Mouse (Mus musculus): ENCODE results near the gene Ror1.

Gene Ror1

DNA sequence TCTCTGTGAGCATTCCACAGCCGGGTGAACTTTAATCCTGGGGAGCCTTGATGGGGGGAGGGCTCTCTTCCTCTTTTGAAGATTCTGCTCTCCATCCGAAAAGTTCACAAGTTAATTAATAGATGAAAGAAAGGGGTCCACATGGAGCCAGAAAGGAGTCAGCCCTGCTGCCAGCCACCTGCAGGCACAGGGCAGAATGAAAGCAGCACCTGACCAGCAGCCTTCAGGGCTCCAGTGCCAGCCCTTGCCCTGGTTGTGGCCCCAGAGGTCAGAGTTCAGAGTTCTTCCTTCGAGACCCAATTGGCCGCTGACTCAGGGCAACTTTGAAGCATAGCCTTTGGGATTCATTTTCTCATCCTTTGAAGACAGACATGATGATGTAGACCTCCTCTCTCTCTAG lies 23.1 kb downstream of the Ror1 start:
- peak; percentile 85 for DNase-seq

DNA sequence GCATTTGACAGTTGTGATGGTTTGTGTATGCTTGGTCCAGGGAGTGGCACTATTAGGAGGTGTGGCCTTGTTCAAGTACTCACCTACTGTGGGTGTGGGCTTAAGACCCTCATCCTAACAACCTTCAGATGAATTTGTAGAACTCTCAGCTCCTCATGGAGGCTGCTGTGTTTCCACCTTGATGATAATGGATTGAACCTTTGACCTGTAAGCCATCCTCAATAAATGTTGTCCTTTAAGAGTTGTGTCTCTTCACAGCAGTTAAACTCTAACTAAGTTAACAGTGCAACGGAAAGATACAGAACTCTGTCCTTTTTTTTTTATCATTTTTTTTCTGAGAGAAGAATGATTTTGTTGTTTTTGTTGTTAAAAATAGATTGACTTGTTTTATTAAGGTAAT lies 23.8 kb downstream of the Ror1 start:
- DNase-seq, result peak; percentile 57

- no peak for DNase-seq
These were observed 25.0 kb downstream of the Ror1 start for GRCm38 (mm10) chr4:100120547-100120946.

GRCm38 (mm10) chr4:100122436-100122835 lies 26.8 kb downstream of the Ror1 start:
- no peak for DNase-seq

- DNase-seq, result peak; percentile 94
These were observed 27.9 kb downstream of the Ror1 start for GRCm38 (mm10) chr4:100123519-100123918.

DNA sequence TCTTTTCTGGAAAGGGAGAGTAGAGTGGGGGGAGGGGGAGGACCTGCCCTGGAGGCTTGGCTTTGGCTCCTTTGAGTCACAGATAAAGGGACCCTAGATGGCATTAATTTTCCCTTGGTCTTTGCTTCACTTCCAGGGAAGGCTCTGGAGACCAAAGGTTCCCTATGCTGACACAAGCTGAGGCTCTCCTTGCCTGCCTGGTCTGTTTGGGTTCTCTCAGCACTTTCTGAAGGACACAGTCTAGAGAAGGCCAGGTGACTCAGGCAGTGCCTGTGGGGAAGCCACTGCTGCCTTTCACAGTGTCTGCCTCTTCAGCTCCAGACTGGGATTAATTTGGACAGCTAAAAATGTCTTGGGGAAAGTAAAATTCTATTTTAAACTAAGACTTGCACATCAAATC lies 28.5 kb downstream of the Ror1 start:
- peak; percentile 70 for DNase-seq

- peak; percentile 36 for DNase-seq
These were observed 29.3 kb downstream of the Ror1 start for GRCm38 (mm10) chr4:100124935-100125334.

DNA sequence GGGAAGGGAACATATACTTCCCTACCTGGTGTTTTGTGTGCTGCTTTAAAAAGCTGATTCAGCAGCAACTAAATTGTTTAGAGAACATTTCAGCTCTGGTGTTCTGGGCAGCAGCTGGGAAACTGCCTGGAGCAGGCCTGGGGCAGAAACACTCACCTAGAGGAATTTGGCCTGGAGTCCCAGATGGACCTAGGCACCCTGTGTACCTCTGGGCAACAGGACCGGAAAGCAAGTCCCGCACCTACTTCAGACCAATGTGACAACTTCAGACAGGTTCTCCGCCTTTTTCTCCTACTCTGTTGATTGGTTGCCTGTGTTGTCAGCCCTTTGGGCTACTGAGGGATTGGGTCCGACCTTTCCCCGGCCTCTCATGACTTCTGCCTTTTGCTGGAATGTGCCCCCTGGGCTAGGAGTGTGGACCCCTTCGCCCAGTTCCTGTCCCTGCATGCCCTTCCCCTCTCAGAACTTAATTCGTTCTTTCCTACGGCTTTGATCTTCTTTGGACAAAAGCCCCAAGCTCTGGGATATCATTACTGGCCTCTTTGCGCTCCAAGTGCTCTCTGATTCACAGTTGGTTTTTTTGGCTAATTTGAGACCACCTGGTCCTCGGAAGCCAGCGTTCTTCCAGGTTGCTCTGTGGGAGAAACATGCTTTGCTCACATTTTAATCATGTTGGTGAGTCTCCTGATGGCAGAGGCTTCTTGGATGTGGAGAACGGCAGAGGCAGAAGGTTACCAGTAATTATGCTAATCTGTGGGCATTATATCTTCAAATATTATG lies 31.1 kb downstream of the Ror1 start:
- DNase-seq, result peak; percentile 80

GRCm38 (mm10) chr4:100128026-100128922 lies 32.7 kb downstream of the Ror1 start:
- DNase-seq, result no peak

GRCm38 (mm10) chr4:100129201-100129600 lies 33.6 kb downstream of the Ror1 start:
- peak; percentile 49 for DNase-seq

DNA sequence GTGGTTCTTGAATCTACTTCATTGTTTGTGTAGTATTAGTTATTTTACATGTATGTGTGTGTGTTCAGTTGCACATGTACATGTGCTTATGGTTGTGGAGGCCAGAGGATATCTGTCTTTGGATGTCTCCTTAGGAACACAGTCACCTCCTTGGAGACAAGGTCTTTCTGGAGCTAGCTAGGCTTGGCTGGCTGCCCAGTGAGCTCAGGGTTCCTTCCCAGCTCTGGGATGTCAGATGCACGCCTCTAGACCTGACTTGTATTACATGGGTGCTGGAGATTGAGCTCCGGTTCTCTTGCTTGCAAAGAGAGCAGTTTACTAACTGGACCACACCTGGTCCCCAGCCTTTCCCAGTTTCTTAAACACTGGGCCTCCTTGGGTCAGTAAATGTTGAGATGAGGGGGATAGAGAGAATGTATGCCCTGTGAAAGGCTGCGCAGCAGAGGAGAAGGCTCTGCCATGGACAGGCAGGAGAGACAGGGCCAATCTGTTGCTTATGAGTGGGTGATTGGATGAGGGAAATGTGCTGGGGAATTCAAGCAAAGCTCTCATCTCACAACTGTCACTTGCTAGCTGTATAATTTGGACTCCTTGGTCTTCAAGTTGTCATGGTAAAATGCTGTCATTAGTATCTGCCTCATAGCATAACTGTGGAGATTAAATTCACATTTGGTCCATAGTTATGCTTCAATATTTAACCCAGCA lies 35.3 kb downstream of the Ror1 start:
- peak; percentile 61 for DNase-seq

GRCm38 (mm10) chr4:100131488-100131887 lies 35.9 kb downstream of the Ror1 start:
- DNase-seq, result peak; percentile 49

DNA sequence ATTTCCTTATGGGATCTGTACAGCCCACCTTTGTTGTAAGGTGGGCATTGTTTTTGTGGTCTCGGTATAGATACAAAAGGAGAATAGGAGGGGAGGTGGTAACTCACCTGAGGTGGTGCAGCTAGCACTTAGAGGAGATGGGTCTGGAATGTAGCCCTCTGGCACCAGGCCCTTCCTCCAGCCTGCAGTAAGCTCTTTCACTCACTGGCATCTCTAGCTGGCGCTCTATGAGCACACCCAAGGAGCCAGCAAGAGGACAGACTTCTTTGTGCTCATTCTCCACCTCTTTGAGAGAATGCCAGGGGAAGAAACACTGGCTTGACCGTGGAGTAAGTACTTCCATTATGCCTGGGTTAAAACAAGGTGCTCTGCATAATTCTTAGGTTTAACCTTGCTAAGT lies 36.7 kb downstream of the Ror1 start:
- peak; percentile 50 for DNase-seq

- peak; percentile 63 for DNase-seq
These were observed 40.5 kb downstream of the Ror1 start for GRCm38 (mm10) chr4:100136046-100136445.

- DNase-seq, result no peak
These were observed 41.7 kb downstream of the Ror1 start for GRCm38 (mm10) chr4:100137102-100137835.

GRCm38 (mm10) chr4:100141626-100142025 lies 46.0 kb downstream of the Ror1 start:
- DNase-seq, result no peak

DNA sequence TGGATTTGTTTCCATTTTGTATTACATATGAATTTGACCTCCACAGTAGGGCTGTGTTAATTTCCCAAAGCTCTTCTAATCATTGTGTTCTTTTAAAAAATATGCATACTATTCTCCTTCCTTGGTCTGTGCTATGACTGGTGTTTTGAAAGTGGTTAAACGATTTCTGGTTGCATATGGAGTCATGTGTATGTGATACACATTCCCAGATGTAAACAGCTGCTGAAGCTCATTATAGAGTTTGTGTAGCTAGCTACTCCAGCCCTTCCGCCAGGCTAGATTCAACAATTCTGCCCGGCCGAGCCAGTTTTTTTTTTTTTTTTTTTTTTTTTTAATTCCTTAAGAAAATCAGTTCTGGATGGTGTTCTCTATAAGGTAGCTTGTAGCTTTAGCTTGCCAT lies 49.2 kb downstream of the Ror1 start:
- no peak for DNase-seq

DNA sequence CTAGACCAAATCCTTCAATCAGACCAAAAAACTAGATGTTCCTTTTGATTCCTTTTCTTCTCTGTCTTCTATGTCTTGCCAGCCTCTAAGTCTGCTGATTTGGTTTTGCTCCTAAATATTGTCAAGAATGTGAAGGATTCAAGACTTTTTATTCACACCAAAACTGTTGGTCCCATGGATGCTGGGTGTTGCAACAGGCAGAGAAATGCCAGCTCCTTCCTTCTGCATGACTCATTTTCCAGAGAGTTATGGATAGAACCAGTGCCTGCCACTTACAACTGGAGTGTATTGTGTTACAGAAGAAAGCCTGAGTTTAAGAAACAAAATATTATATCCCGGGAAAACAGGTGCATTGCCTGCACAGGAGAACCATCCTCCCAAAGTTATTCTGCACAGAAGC lies 55.2 kb downstream of the Ror1 start:
- DNase-seq, result no peak

DNA sequence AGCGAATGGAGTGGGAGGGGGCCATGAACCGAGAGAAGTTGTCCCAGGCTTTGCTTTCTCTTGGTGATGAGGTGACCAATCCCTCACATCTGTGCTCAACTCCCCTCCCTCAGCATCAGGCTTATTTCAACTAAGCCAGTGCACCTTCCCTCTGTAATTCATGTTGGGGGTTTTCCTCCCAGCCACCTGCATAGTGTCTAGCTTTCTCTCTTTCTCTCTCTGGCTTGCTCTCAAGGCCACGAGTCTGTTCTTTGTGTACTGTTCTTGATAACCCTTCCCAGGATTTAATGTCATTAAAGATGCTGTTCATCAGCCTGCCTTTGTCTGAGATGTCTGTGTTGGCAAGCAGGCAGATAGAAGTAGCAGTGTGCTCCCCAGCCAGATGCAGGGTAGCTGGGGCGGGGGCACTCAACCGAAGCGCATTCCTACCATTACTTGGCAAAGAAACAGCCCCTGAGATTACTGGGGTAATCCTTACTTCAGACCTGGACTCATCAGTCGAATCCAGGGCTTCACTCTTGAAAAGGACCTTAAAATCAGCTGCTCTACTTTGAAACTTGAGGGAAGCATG lies 59.1 kb downstream of the Ror1 start:
- peak; percentile 44 for DNase-seq

DNA sequence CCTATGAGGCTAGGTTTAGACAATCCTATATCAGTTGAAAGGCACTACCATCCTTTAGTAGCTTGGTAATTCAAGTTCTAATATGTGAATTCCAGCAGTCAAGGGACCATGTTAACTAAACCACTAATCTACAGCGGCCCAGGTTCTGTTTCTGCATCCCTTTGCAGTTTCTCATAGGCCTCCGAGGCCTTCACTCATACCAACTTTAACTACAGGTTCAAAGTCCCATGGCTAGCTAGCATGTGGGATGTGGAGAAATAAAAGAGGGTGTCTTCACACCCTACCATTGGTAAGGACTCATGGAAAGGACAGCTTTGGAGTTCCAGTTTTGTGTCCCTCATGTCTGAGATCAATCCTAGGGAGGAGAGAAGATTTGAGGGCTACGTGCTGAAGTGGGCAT lies 60.1 kb downstream of the Ror1 start:
- peak; percentile 33 for DNase-seq

DNA sequence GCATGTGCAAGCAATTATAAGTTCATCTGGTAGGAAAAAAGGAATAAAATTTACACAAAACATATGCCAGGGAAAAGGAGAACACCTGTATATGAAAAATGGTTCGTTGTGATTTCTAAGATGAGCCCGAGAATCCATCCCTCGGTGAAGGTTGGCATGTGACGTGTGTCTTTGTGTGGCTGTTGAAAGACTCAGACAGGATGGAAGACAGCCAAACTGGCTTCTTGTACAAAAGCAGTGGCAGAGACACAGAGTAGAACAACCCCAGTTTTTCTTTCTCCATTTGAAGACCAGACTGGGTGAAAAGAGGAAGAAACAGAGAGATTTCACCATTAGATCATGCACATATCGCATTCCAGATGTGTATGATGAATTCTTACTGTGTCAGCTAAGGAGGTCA lies 62.8 kb downstream of the Ror1 start:
- DNase-seq, result no peak

- DNase-seq, result no peak
These were observed 64.6 kb downstream of the Ror1 start for GRCm38 (mm10) chr4:100160156-100160555.

Data from kidney, adult 9 months (tissue).